In the genomic region with DNA sequence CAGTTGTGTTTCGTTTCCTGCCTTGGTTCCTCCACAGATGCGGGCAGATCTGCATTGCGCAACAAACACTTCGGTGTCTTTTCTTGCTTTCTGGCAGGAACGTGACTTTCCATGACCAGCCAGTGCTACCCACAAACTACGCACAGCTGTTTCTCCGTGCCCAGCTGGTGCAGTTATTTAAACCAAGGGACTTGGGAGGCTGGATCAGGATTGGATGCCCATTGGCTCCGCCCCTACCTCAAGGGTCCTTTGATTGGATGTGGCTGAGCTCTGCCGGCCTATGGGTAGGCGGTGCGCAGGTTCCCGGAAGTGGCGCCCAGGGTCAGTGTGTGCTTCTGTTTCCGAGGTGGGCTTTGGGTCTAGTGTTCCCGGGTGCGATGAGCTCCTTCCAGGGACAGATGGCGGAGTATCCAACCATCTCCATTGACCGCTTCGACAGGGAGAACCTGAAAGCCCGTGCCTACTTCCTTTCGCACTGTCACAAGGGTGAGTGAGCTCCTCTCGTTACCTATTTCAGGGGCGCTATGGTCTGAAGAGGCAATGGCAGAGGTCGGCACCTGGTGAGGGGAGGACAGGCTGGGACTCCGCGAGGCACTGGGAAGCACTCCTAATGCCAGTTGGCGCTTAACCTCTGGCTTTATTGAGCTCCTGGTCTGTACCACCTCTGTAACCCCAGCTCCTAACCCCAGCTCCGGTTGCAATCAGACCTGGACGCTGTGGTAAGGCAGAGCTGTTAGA, we compare ENCODE assay signal across 8 mouse cellular contexts. TPM values are rescaled to one million over a fixed set of nuclear protein-coding genes. Genes with fewer than 3 reads are reported as not detected.
DNase-seq lines count a peak whose midpoint lies in the region; ATAC-seq and TF ChIP-seq lines count a peak whose summit lies in the region.

Dclre1c (plus strand) TSS at position 291 of the 738 bp plus-strand sequence.

- peak within 1 kb of the TSS; percentile 72 for H3K9ac ChIP-seq in heart, embryonic 12.5 days
- peak within 1 kb of the TSS; percentile 63 for H3K9ac ChIP-seq in kidney, postnatal 0 days (ENCODE audit: low read depth, low read length)
- H3K9ac ChIP-seq in liver, embryonic 11.5 days (ENCODE audit: low read depth, low read length): peak within 1 kb of the TSS; percentile 82
- peak within 1 kb of the TSS; percentile 41 for H3K9ac ChIP-seq in stomach, embryonic 14.5 days (replicated peaks; ENCODE audit: low read depth, low read length)

- H3K79me2 ChIP-seq in C2C12 (ENCODE audit: control insufficient read depth, insufficient read depth): peaks cover 6% of the 10 kb centered on the region

- no peak for TF ChIP-seq CTCF in C2C12 (IDR thresholded peaks at IDR 0.05; ENCODE audit: control insufficient read depth, insufficient read depth, insufficient read length)
- TF ChIP-seq CTCF in brain, embryonic 14.5 days (IDR thresholded peaks at IDR 0.05; ENCODE audit: borderline replicate concordance, extremely low read depth, insufficient read depth, insufficient read length): no peak
- no peak for TF ChIP-seq CTCF in kidney, postnatal 0 days (IDR thresholded peaks at IDR 0.05; ENCODE audit: low read depth)

- TF ChIP-seq POLR2A in brain, embryonic 14.5 days (IDR thresholded peaks at IDR 0.05; ENCODE audit: borderline replicate concordance, extremely low read depth, insufficient read depth, insufficient read length, poor library complexity, severe bottlenecking): no peak; the same call in 1 of the 2 replicates

- H3ac ChIP-seq in C2C12 (ENCODE audit: control insufficient read depth, insufficient read length, low read depth): peak within 1 kb of the TSS; percentile 75

- peaks cover 26% of the 10 kb centered on the region for H3K4me1 ChIP-seq in erythroblast, embryonic 14.5 days (ENCODE audit: control insufficient read depth)
- peaks cover 8% of the 10 kb centered on the region; the same call in 1 of the 2 replicates for H3K4me1 ChIP-seq in heart, embryonic 12.5 days (replicated peaks)
- H3K4me1 ChIP-seq in kidney, postnatal 0 days (replicated peaks; ENCODE audit: insufficient read depth, low read length): no peaks in the 10 kb centered on the region
- H3K4me1 ChIP-seq in liver, embryonic 11.5 days (replicated peaks; ENCODE audit: control insufficient read depth, insufficient read depth, low read length): peaks cover 3% of the 10 kb centered on the region; the same call in 1 of the 2 replicates
- H3K4me1 ChIP-seq in stomach, embryonic 14.5 days (ENCODE audit: control insufficient read depth, insufficient read depth, low read length): peaks cover 5% of the 10 kb centered on the region; the same call in 1 of the 2 replicates

- no peak within 1 kb of the TSS for H3K27ac ChIP-seq in heart, embryonic 12.5 days (ENCODE audit: poor library complexity, severe bottlenecking)
- no peak within 1 kb of the TSS for H3K27ac ChIP-seq in kidney, postnatal 0 days
- no peak within 1 kb of the TSS for H3K27ac ChIP-seq in liver, embryonic 11.5 days (ENCODE audit: low read depth, low read length)
- no peak within 1 kb of the TSS for H3K27ac ChIP-seq in stomach, embryonic 14.5 days (ENCODE audit: low read length)

- DNase-seq in brain, embryonic 14.5 days (ENCODE audit: low read depth): peak; percentile 97
- DNase-seq in kidney, postnatal 0 days (ENCODE audit: low spot score): peak; percentile 95
- DNase-seq in liver, embryonic 11.5 days (ENCODE audit: low spot score): peak; percentile 84
- DNase-seq in naive thymus-derived CD4-positive, alpha-beta T cell, adult 2 months (ENCODE audit: low read depth): peak; percentile 94

- no peaks in the 10 kb centered on the region for H3K36me3 ChIP-seq in C2C12 (ENCODE audit: control insufficient read depth, insufficient read depth)
- H3K36me3 ChIP-seq in erythroblast, embryonic 14.5 days (ENCODE audit: control insufficient read depth): peaks cover 9% of the 10 kb centered on the region
- H3K36me3 ChIP-seq in heart, embryonic 12.5 days: no peaks in the 10 kb centered on the region
- no peaks in the 10 kb centered on the region for H3K36me3 ChIP-seq in kidney, postnatal 0 days (ENCODE audit: insufficient read depth, low read length)
- no peaks in the 10 kb centered on the region for H3K36me3 ChIP-seq in liver, embryonic 11.5 days (ENCODE audit: control insufficient read depth, insufficient read depth, low read length)
- H3K36me3 ChIP-seq in stomach, embryonic 14.5 days (ENCODE audit: control insufficient read depth, insufficient read depth, low read length): no peaks in the 10 kb centered on the region

- H3K9me3 ChIP-seq in erythroblast, embryonic 14.5 days (ENCODE audit: control insufficient read depth, low read length): no peaks in the 10 kb centered on the region
- no peaks in the 10 kb centered on the region for H3K9me3 ChIP-seq in heart, embryonic 12.5 days (replicated peaks)
- H3K9me3 ChIP-seq in kidney, postnatal 0 days (replicated peaks; ENCODE audit: low read length): no peaks in the 10 kb centered on the region
- H3K9me3 ChIP-seq in liver, embryonic 11.5 days (ENCODE audit: control insufficient read depth, low read length): no peaks in the 10 kb centered on the region
- no peaks in the 10 kb centered on the region for H3K9me3 ChIP-seq in stomach, embryonic 14.5 days (ENCODE audit: control insufficient read depth, low read depth, low read length)

- peak within 1 kb of the TSS; percentile 96 for H3K4me2 ChIP-seq in heart, embryonic 12.5 days
- H3K4me2 ChIP-seq in kidney, postnatal 0 days (ENCODE audit: low read length): peak within 1 kb of the TSS; percentile 96
- peak within 1 kb of the TSS; percentile 90 for H3K4me2 ChIP-seq in liver, embryonic 11.5 days
- H3K4me2 ChIP-seq in stomach, embryonic 14.5 days (replicated peaks; ENCODE audit: low read depth, low read length): peak within 1 kb of the TSS; percentile 96

- ATAC-seq in heart, embryonic 12.5 days (ENCODE audit: insufficient number of reproducible peaks, low FRiP score): peak; percentile 99
- peak; percentile 99 for ATAC-seq in kidney, postnatal 0 days (replicated peaks; ENCODE audit: low FRiP score, low read depth)
- ATAC-seq in liver, embryonic 11.5 days (replicated peaks; ENCODE audit: low FRiP score): peak; percentile 99
- ATAC-seq in stomach, embryonic 14.5 days (ENCODE audit: insufficient number of reproducible peaks, insufficient read depth, low FRiP score, low read depth): peak; percentile 98

- H3K27me3 ChIP-seq in C2C12 (ENCODE audit: control insufficient read depth, insufficient read depth, insufficient read length): no peaks in the 10 kb centered on the region
- no peaks in the 10 kb centered on the region for H3K27me3 ChIP-seq in erythroblast, embryonic 14.5 days (ENCODE audit: control insufficient read depth)
- no peaks in the 10 kb centered on the region for H3K27me3 ChIP-seq in heart, embryonic 12.5 days (replicated peaks)
- H3K27me3 ChIP-seq in kidney, postnatal 0 days (ENCODE audit: insufficient read depth, low read length): no peaks in the 10 kb centered on the region
- H3K27me3 ChIP-seq in liver, embryonic 11.5 days (replicated peaks; ENCODE audit: control insufficient read depth, insufficient read depth, low read length): no peaks in the 10 kb centered on the region
- no peaks in the 10 kb centered on the region for H3K27me3 ChIP-seq in stomach, embryonic 14.5 days (ENCODE audit: control insufficient read depth, insufficient read depth, low read length)

- H3K4me3 ChIP-seq in C2C12 (ENCODE audit: insufficient read depth, poor library complexity, severe bottlenecking): peak within 1 kb of the TSS; percentile 62
- H3K4me3 ChIP-seq in erythroblast, embryonic 14.5 days (replicated peaks): peak within 1 kb of the TSS; percentile 70
- peak within 1 kb of the TSS; percentile 74 for H3K4me3 ChIP-seq in heart, embryonic 12.5 days
- H3K4me3 ChIP-seq in kidney, postnatal 0 days (replicated peaks; ENCODE audit: low read depth, low read length): peak within 1 kb of the TSS; percentile 63
- H3K4me3 ChIP-seq in liver, embryonic 11.5 days (ENCODE audit: low read depth, low read length): peak within 1 kb of the TSS; percentile 75
- H3K4me3 ChIP-seq in stomach, embryonic 14.5 days (ENCODE audit: low read depth, low read length): peak within 1 kb of the TSS; percentile 69

- H3K79me3 ChIP-seq in C2C12 (ENCODE audit: low read depth): no peaks in the 10 kb centered on the region

- 2% methylated on average over 29 of the region's 29 CpGs for WGBS in heart, embryonic 12.5 days
- under 1% methylated on average over 29 of the region's 29 CpGs for WGBS in kidney, postnatal 0 days
- 1% methylated on average over 29 of the region's 29 CpGs for WGBS in liver, embryonic 11.5 days
- WGBS in stomach, embryonic 14.5 days: 1% methylated on average over 29 of the region's 29 CpGs

TF ChIP-seq in C2C12, 6 proteins besides CTCF, POLR2A, EP300 and RAD21:
- TF ChIP-seq FOSL1 (IDR thresholded peaks at IDR 0.05; ENCODE audit: insufficient read depth, low read length, poor library complexity, severe bottlenecking): no peak
- TF ChIP-seq USF1 (IDR thresholded peaks at IDR 0.05; ENCODE audit: low read depth): peak; percentile 53
- TF ChIP-seq MAX (IDR thresholded peaks at IDR 0.05): peak; percentile 73
- TF ChIP-seq MYOD1 (IDR thresholded peaks at IDR 0.05; ENCODE audit: control insufficient read depth, insufficient read length, low read depth): peak; percentile 91
- peak; percentile 100 for TF ChIP-seq CEBPB (IDR thresholded peaks at IDR 0.05; ENCODE audit: low read depth)
- no peak for TF ChIP-seq MYOG (IDR thresholded peaks at IDR 0.05; ENCODE audit: control insufficient read depth, extremely low read depth, insufficient read length)

RNA-seq across cellular contexts. Expression of gene Dclre1c, which starts in this region (rescaled TPM):
- polyA plus RNA-seq in C2C12 (2012; fragmentation: generic; extraction: Trizol): 1.3 TPM
- 13.0 and 14.9 TPM in 2 replicates for polyA plus RNA-seq in brain, embryonic 14.5 days (2012; rRNA removed)
- polyA plus RNA-seq in erythroblast, embryonic 14.5 days (2012): 0.02 and 0.18 TPM in 2 replicates
- polyA plus RNA-seq in heart, embryonic 12.5 days (2016; fragmentation: Nextera tagmentation; extraction: Ambion mirVana): 4.4 and 4.6 TPM in 2 replicates
- polyA plus RNA-seq in kidney, postnatal 0 days (2015; fragmentation: Nextera tagmentation; extraction: Ambion mirVana): 3.5 and 4.1 TPM in 2 replicates
- polyA plus RNA-seq in liver, embryonic 11.5 days (2014; fragmentation: Nextera tagmentation; extraction: Ambion mirVana): 10.6 TPM in 2 replicates
- polyA plus RNA-seq in stomach, embryonic 14.5 days (2014; fragmentation: Nextera tagmentation; extraction: Ambion mirVana): 6.4 and 9.6 TPM in 2 replicates
